Mouse (Mus musculus): ENCODE results near the gene Ric8b.
A peak's percentile ranks its signal among the peaks of the same experiment; 100 is the strongest.

Ric8b gene

DNA sequence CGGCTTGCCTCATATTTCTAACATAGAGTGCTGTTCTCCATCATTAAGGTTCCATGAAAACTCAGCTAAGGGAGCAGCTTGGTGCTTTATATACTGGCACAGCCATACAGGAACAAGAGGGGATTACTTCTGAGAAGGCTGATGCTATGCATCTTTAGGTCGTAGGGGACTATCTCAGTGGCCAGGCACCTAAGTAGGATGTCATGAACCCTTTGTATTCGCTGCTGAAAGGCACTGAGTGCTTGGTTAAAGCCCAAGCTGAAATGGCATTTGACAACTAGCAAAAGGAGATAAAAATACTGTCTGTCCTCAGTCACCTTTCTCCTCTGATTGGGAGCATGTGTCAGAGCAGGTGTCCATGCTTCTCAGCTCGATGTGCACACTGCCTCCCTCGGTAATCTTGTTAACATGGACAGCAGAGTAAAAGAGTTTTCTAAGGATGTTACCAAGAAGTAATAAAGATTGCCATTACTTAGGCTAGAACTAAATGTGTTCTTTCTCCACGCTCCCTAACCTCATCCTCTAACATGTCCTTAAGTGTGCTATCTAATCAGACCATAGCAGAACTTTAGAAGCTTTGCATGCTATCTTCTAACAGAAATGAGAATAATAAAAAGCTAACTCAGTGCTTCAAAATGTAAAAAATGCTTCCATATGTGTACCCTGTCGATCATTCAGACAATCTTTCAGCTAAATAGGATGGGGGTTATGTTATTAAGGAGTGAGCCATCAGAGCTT is 89.3 kb downstream of the Ric8b start:
- no peak for DNase-seq (ENCODE audit: low read depth, low spot score)

DNA sequence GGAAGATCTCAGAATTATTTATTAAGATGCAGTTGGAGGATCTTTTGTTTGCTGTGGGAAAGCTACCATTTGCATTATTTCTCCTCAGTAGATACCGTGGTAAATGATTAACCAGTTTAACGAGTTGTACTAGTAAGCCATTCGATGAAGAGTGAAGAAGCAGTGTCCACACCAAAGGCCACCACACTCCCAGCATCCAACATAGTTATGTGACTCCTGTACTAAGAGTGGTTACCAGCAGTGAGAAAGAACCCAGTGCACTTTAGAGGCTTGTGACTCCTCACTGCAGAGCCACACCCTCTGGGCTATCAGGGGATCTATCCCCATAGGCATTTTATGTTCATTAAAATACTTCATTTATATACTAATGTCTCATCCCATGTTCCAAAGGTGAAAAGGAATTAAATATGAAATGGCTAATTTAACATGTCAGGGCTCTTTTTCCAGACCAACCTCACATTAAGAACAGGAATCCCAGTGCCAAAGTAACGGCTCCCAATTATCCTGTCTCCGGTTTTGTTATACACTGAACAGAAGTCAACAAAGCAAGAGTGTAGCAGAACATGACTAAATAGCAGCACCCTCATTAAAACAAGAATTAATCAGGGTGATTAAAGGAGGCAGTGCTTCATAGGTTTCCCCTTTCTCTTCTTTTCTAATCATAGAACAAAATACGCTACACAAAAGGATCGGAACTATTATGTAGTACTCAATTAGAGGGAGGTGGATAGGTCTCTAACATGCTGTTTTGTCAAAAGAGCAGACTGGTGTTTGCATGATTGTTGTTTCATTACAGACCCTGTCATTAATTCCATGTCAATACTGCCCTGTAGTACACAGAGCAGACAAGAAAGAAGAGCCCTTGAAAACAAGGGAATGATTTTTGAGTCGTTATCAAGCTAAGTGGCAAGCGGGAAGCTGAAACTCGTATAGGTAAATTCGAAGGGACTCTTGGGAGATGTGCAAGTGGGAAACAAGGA is 90.7 kb downstream of the Ric8b start:
- no peak for DNase-seq (ENCODE audit: low read depth, low spot score)

GRCm38 (mm10) chr10:85011066-85011465 is 93.7 kb downstream of the Ric8b start:
- no peak for DNase-seq (ENCODE audit: low read depth, low spot score)

DNA sequence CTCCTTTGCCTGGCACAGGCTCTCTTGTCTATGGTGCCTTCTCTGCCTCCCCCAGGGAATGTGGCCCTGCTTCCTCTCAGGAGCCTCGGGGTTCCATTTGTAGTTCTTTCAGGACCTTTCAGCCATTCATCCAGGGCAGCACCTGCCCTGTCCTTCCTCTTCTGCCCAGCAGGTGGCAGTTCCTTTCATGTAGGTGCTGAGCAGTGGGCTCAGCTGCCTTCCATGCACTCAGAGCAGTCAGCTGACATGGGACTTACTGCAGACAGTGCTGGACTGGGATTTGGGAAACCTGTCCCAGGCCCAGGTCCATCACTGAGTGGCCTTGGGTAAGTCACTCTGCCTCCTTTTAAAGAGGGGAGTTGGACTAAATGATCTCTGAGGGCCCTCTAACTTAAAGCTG is 96.0 kb downstream of the Ric8b start:
- DNase-seq (ENCODE audit: low read depth, low spot score) = no peak

- no peak for DNase-seq (ENCODE audit: low read depth, low spot score)
Measured at GRCm38 (mm10) chr10:85013924-85014428, 96.6 kb downstream of the Ric8b start.

- peak; percentile 26 for DNase-seq (ENCODE audit: low read depth, low spot score)
Measured at GRCm38 (mm10) chr10:85014456-85014976, 97.1 kb downstream of the Ric8b start.

DNA sequence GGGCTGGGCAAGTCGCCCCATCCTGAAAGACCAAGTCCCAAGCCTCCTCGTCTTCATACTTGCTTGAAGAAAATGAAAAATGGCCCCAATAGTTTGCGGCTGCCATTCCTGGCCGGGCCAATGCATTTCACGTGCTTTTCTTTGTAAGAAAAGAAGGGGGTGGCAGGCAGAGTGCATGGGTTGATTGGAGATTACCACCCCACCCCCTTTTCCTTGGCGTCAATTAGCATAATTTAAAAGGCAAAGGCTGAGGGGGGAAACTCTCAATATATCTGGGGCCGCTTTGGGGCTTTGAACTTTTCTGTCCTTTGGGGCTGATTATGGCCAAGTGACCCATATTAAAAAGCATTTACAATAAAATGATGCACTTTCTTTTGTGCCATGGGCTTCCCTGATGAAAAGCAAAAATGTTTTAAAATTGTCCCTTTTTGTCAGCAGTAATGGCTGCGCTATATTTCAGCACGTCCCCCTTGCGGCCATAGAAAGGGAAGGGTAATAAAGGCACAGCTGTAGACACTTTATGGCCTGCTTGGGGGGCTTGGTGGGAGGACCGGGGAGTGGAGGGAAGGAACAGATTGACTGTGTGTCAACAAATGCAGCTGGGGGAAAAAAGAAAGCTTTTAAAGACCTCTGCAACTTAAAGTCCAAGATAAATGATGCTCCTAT is 105.4 kb downstream of the Ric8b start:
- DNase-seq (ENCODE audit: low read depth, low spot score) = no peak

DNA sequence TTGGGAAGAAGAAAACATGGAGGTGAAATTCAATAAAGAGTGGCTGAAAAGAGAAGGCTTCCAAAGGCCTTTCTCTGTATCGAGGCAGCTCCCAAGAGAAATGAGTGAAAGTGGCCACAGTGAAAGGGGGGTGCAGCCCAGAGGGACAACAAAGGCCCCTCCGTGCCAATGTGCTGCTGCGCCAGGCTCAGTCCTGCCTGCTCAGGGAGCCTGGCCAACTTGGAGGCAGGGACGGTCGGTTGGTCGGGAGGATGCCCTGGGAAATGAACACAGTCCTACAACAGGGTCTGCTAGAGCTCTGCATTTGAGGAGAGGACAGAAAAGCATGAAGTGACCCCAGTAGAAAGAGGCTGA is 105.9 kb downstream of the Ric8b start:
- no peak for DNase-seq (ENCODE audit: low read depth, low spot score)

DNA sequence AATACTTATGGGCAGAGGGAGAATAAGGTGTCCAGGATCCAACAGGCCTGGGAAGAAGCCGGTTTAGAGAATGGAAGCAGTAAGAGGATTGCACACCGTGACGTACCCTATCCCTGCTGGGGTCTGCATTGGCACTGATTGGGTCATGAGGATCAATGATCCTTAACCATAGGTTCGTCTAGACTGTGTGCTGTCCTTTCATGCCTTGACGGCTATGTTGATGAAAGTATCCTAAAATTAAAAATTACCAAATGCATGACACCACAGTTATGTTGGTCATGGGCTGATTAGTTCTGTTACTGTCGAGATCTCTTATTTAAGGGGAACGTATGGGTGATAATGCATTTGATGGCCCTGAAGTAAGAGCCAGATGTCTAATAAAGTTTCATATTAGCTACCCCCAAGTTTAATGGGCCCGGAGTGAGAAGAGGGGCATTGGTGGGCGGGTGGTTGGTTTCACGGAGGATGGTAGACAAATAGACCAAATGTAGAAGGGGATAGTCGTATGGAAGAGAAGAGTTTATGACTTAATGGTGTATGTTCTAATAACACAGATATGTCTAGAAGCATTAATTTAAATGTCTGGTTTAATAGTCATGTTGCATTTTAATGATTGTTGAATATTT is 108.5 kb downstream of the Ric8b start:
- no peak for DNase-seq (ENCODE audit: low read depth, low spot score)

GRCm38 (mm10) chr10:85027619-85028175 is 110.3 kb downstream of the Ric8b start:
- DNase-seq (ENCODE audit: low read depth, low spot score) = no peak

- DNase-seq (ENCODE audit: low read depth, low spot score) = no peak
Measured at GRCm38 (mm10) chr10:85035131-85035725, 117.8 kb downstream of the Ric8b start.

DNA sequence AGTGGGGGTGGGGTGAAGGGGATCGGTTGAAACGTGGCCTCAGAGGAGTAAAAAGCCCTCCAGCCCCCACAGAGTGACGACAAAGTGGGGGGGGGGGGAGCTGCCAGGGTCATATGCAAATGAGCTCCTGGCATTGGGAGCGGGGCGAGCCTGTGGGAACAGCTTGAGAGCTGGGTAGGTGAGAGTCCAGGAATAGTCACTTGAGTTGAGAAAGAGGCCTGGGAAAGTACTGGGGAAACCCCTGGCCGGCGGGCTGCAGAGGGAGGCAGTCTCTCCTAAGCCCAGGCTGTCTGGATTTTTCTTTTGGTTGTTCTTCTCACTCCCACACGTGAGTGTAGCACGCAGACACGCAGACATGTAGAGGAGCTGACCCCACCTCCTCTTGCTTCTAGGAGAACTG is 120.7 kb downstream of the Ric8b start:
- DNase-seq (ENCODE audit: low read depth, low spot score) = no peak

- no peak for DNase-seq (ENCODE audit: low read depth, low spot score)
Measured at GRCm38 (mm10) chr10:85038852-85039251, 121.4 kb downstream of the Ric8b start.

DNA sequence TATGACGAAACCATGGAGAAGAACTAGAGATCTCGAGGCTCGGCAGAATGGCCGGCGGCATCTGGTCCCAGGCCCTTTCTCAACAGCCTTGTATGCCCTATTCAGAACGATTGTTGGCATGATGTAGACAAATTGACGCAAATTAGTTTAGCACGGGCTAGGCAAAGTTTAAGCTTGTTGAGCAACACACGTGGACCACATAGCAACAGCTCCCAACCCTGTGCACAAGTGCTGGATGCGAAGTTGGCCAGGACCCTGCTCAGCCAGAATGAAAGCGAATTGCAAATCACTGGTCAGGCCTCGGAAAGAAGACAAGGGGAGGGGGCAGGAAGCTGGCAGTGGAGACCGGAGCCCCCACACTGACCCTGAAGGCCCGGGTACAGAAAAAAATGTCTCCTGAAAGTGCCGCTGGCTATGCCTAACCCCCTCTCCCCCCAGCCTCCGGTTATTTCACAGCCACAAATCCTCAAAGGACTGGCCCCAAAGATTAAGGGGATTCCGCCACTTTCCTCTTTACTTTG is 126.8 kb downstream of the Ric8b start:
- DNase-seq (ENCODE audit: low read depth, low spot score) = no peak

DNA sequence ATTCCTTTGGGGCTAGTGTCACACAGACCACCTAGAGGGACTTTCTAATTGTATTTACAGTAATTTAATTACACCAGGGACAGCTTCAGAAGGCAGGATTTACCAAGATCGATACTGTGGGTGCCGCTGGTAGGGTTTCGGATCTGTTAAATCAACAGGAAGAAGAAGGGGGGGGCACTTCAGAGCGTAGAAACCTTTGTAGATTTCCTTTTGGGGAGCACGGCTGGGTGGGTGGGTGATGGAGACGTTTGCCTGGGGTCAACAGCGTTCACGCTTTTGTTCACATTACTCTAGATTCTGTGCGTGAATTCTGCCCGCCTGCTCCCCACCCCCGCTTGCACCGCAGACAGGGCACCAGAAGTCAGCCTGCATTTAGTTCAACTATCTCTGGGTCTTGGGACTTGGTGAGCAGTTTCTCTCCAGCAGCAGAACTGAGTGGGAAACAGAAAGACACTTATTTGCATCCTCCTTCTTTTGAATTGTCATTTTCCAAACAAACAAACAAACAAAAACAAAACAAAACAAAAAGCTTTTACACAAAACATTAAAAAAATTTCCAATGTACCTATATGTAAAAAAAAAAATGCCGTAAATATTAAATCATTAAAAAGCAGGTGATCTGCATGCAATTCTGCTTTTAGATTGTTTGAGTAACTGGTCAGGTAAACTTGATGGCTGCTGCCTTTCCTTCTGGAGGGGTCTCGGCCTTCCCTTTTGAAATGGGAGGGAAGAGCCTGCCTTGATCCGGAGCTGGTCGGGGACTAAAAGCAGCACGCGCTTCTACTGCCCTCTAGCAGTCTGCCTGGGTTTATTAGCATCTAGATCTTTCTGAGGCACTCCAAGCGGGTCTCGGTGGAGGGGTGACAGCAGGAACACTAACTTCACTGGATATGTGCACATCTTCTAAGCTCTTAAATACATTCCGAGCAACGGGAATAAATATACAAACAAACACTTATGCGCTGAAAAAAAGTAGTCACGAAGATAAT is 127.6 kb downstream of the Ric8b start:
- peak; percentile 28 for DNase-seq (ENCODE audit: low read depth, low spot score)

DNA sequence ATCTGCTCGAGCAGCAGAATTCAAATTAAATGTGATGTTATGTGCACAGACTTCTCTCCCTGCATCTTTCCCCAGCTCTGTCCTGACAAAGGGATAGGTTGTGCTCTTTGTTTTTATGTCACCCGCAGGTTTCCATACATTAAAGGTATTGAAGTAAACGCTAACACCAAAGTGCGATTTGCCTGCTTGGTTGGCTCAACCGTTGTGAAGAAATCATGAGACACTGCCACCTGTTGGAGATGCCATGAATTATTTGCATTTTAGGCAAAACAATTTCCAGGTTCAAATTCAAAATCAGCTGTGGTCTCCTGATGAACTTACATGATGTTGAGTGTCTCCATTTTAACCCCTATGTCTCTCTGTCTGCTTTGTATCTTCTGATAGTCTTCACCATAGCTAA is 129.2 kb downstream of the Ric8b start:
- DNase-seq (ENCODE audit: low read depth, low spot score) = peak; percentile 16

GRCm38 (mm10) chr10:85048008-85048407 is 130.6 kb downstream of the Ric8b start:
- DNase-seq (ENCODE audit: low read depth, low spot score) = no peak

GRCm38 (mm10) chr10:85050668-85051208 is 133.3 kb downstream of the Ric8b start:
- no peak for DNase-seq (ENCODE audit: low read depth, low spot score)

- no peak for DNase-seq (ENCODE audit: low read depth, low spot score)
Measured at GRCm38 (mm10) chr10:85052451-85052850, 135.0 kb downstream of the Ric8b start.

Measured in retina, adult 2 months (tissue).